In the genomic region with DNA sequence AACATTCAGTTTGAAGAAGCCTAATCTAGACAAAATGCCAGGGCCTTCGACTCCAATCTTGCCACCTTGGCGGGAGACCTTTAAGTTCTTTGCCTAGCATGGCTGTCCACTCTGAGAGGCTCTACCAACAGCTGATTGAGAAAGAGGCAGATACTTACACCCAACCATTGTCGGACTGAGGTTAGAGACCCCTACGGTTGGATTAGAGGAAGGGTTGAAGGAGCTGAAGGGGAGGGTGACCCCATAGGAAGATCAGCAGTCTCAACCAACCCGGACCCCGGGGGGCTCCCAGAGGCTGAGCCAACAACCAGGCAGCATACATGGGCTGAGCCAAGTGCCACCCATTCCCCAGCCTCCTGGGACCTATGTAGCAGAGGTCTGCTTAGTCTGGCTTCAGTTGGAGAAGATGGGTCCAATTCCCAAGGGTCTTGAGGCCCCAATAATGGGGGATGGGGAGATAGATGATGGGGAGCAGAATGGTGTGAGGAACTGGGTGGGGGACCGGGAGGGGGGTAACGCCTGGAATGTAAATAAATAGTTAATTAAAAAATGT, we compare ENCODE assay signal across 8 mouse cellular contexts. TPM values are rescaled to one million over a fixed set of nuclear protein-coding genes. Genes with fewer than 3 reads are reported as not detected.
DNase-seq lines count a peak whose midpoint lies in the region; ATAC-seq lines count a peak whose summit lies in the region.

No protein-coding gene starts in this region.

- H3K36me3 ChIP-seq in heart, embryonic 16.5 days (ENCODE audit: control insufficient read depth, insufficient read depth), result no peaks in the 10 kb centered on the region
- no peaks in the 10 kb centered on the region for H3K36me3 ChIP-seq in limb, embryonic 15.5 days
- no peaks in the 10 kb centered on the region for H3K36me3 ChIP-seq in stomach, embryonic 15.5 days

- H3K9ac ChIP-seq in heart, embryonic 16.5 days (ENCODE audit: low read length), result peak overlapping the region; percentile 94
- no peak overlapping the region for H3K9ac ChIP-seq in limb, embryonic 15.5 days
- no peak overlapping the region for H3K9ac ChIP-seq in stomach, embryonic 15.5 days

- peaks cover 8% of the 10 kb centered on the region for H3K4me1 ChIP-seq in heart, embryonic 16.5 days (ENCODE audit: control insufficient read depth, insufficient read depth, low read length)
- peaks cover 8% of the 10 kb centered on the region for H3K4me1 ChIP-seq in limb, embryonic 15.5 days
- H3K4me1 ChIP-seq in stomach, embryonic 15.5 days, result no peaks in the 10 kb centered on the region; the same call in 1 of the 2 replicates

- H3K27ac ChIP-seq in heart, embryonic 16.5 days (ENCODE audit: low read length), result no peak overlapping the region
- H3K27ac ChIP-seq in limb, embryonic 15.5 days, result 0 out of 2 replicates have a peak overlapping the region, but pooled peaks have one; percentile 93
- H3K27ac ChIP-seq in stomach, embryonic 15.5 days, result no peak overlapping the region

- peak; percentile 23 to 53 for DNase-seq in adrenal gland, adult (ENCODE audit: inconsistent age in 2 of 2, low spot score in 1 of 2)
- no peak for DNase-seq in adrenal gland, adult 2 months
- peak; percentile 11 to 24 for DNase-seq in spleen, postnatal 10 days (ENCODE audit: low spot score in 2 of 2)
- DNase-seq in spleen, postnatal 36 days (ENCODE audit: low spot score in 2 of 2), result no peak

- no peaks in the 10 kb centered on the region for H3K9me3 ChIP-seq in heart, embryonic 16.5 days (replicated peaks; ENCODE audit: control insufficient read depth, low read length)
- H3K9me3 ChIP-seq in limb, embryonic 15.5 days, result no peaks in the 10 kb centered on the region
- no peaks in the 10 kb centered on the region for H3K9me3 ChIP-seq in stomach, embryonic 15.5 days

- peak overlapping the region; percentile 82 for H3K4me2 ChIP-seq in heart, embryonic 16.5 days (ENCODE audit: low read depth, low read length)
- H3K4me2 ChIP-seq in limb, embryonic 15.5 days, result peak overlapping the region; percentile 52
- peak overlapping the region; percentile 60 for H3K4me2 ChIP-seq in stomach, embryonic 15.5 days

- H3K27me3 ChIP-seq in heart, embryonic 16.5 days (ENCODE audit: control insufficient read depth, insufficient read depth, low read length), result no peaks in the 10 kb centered on the region
- H3K27me3 ChIP-seq in limb, embryonic 15.5 days, result no peaks in the 10 kb centered on the region
- no peaks in the 10 kb centered on the region for H3K27me3 ChIP-seq in stomach, embryonic 15.5 days (replicated peaks)

- 55% methylated on average over 8 of the region's 8 CpGs for WGBS in heart, embryonic 16.5 days
- WGBS in limb, embryonic 15.5 days, result 52% methylated on average over 8 of the region's 8 CpGs
- 52% methylated on average over 8 of the region's 8 CpGs for WGBS in stomach, embryonic 15.5 days

- peak overlapping the region; percentile 92 for H3K4me3 ChIP-seq in heart, embryonic 16.5 days (ENCODE audit: low read length)
- H3K4me3 ChIP-seq in limb, embryonic 15.5 days, result peak overlapping the region; percentile 86
- peak overlapping the region; percentile 90 for H3K4me3 ChIP-seq in stomach, embryonic 15.5 days (replicated peaks)

- peak; percentile 72 for ATAC-seq in heart, embryonic 16.5 days (replicated peaks; ENCODE audit: extremely low read depth, insufficient read depth, low FRiP score)
- ATAC-seq in limb, embryonic 15.5 days (ENCODE audit: insufficient number of reproducible peaks, low FRiP score, low TSS enrichment, low read depth), result peak; percentile 41; the same call in 1 of the 2 replicates
- peak; percentile 70 for ATAC-seq in stomach, embryonic 15.5 days (ENCODE audit: insufficient read depth, low FRiP score, low read depth)
- no peak for ATAC-seq in activated CD4-positive, CD25-positive, alpha-beta regulatory T cell, adult 4 months

RNA-seq across cellular contexts. Expression of gene C1d, which starts 0.5 kb away (rescaled TPM):
- total RNA-seq in adrenal gland, adult 2 months (2021), result 10 to 100 TPM; 56.9 to 59.4 TPM
- 2.3 and 5.8 TPM in 2 replicates for polyA plus RNA-seq in adrenal gland, adult 2 months (2012; rRNA removed)
- polyA plus RNA-seq in heart, embryonic 16.5 days (2015; fragmentation: Nextera tagmentation; extraction: Ambion mirVana), result 59.3 and 70.6 TPM in 2 replicates
- polyA plus RNA-seq in limb, embryonic 15.5 days (2015; fragmentation: Nextera tagmentation; extraction: Ambion mirVana), result 90.7 and 93.3 TPM in 2 replicates
- polyA plus RNA-seq in stomach, embryonic 15.5 days (2015; fragmentation: Nextera tagmentation; extraction: Ambion mirVana), result 91.0 and 95.2 TPM in 2 replicates
- 100 to 1,000 TPM in 1 of 2 experiments, 10 to 100 TPM in 1; 75.8 to 109 TPM for polyA plus RNA-seq in activated CD4-positive, CD25-positive, alpha-beta regulatory T cell, adult 4 months (2017; shearing (Covaris generic))

RNA-seq across cellular contexts. Expression of gene Pno1, which starts 45.5 kb away (rescaled TPM):
- 10 to 100 TPM; 57.1 to 62.5 TPM for total RNA-seq in adrenal gland, adult 2 months (2021)
- polyA plus RNA-seq in adrenal gland, adult 2 months (2012; rRNA removed), result 2.7 and 2.9 TPM in 2 replicates
- polyA plus RNA-seq in heart, embryonic 16.5 days (2015; fragmentation: Nextera tagmentation; extraction: Ambion mirVana), result 43.4 and 51.6 TPM in 2 replicates
- polyA plus RNA-seq in limb, embryonic 15.5 days (2015; fragmentation: Nextera tagmentation; extraction: Ambion mirVana), result 62.3 and 63.6 TPM in 2 replicates
- 78.4 and 79.0 TPM in 2 replicates for polyA plus RNA-seq in stomach, embryonic 15.5 days (2015; fragmentation: Nextera tagmentation; extraction: Ambion mirVana)
- 10 to 100 TPM; 36.6 to 43.5 TPM for polyA plus RNA-seq in activated CD4-positive, CD25-positive, alpha-beta regulatory T cell, adult 4 months (2017; shearing (Covaris generic))

Comparison
In these comparisons a context has a peak if more than half of its experiments do, and no peak if none do; other contexts are left out.
1. DNase-seq: peak in adrenal gland, adult (2 of 2) and spleen, postnatal 10 days (2 of 2); none in adrenal gland, adult 2 months (single experiment) and spleen, postnatal 36 days (0 of 2).
2. Peak in every context shown above with its lines, with median percentiles within 50 percentile points of each other: H3K4me2 ChIP-seq and H3K4me3 ChIP-seq.